Mouse (Mus musculus) brain, embryonic 14.5 days (tissue): Measurements from ENCODE around the gene Mkln1.

ENCODE experiments used
- CTCF ChIP-seq: fragments of 200-500 bp; IDR thresholded peaks from 2 replicates; pipeline ENCODE4 v1.5.1; 2012; ENCODE audit warnings: inconsistent platforms, mild to moderate bottlenecking, moderate library complexity, borderline replicate concordance; ENCODE audit not compliant: insufficient read depth, insufficient read length; ENCODE audit errors: extremely low read depth
- POLR2A ChIP-seq: fragments of 200-500 bp; IDR thresholded peaks from 2 replicates; pipeline ENCODE4 v1.6.1; 2012; ENCODE audit warnings: mild to moderate bottlenecking, inconsistent platforms, borderline replicate concordance; ENCODE audit not compliant: poor library complexity, insufficient read depth, insufficient read length, severe bottlenecking; ENCODE audit errors: extremely low read depth

GRCm38 (mm10) chr6:31522478-31522877, 123.9 kb downstream of the Mkln1 start:
- TF ChIP-seq CTCF (no peak), POLR2A (no peak)
